Mouse (Mus musculus) brain, embryonic 14.5 days (tissue): ENCODE results near the gene Faap100.

Source experiments
- CTCF ChIP-seq: fragments of 200-500 bp; IDR thresholded peaks from 2 replicates; pipeline ENCODE4 v1.5.1; 2012; ENCODE audit warnings: inconsistent platforms, mild to moderate bottlenecking, moderate library complexity, borderline replicate concordance; ENCODE audit not compliant: insufficient read depth, insufficient read length; ENCODE audit errors: extremely low read depth
- POLR2A ChIP-seq: fragments of 200-500 bp; IDR thresholded peaks from 2 replicates; pipeline ENCODE4 v1.6.1; 2012; ENCODE audit warnings: mild to moderate bottlenecking, inconsistent platforms, borderline replicate concordance; ENCODE audit not compliant: poor library complexity, insufficient read depth, insufficient read length, severe bottlenecking; ENCODE audit errors: extremely low read depth

- TF ChIP-seq CTCF (no peak), POLR2A (no peak)
Observed at GRCm38 (mm10) chr11:120361295-120361694, 17.3 kb downstream of the Faap100 start, which contains the start of gene Fscn2.
